Comparison of ENCODE assay signal across 17 mouse cellular contexts in the genomic region with DNA sequence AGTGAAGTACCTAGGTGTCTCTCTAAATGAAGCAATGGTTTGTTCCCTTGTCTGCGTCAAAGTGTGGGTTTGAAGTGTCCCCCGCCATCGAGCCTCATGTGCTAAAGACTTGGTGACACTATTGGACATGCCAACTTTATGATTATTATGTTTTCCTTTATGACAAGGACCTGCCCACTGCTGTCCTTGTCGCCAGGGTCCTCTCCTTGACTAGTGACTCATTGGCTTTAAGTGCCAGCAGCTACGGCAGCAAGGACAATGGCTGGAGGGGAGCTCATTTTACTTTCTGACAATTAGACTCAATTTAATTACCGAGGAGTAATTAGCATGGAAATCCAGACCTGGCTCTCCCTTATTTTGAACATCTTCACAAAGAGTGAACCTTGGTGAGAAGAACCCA.
"Had no signal": no experiment of that assay in that cellular context is flagged by ENCODE, and none has a peak within 500 bp of the region (broad histone marks: within the 10 kb centered on the region; RNA-seq: fewer than 3 reads in every experiment).

No protein-coding gene starts in this region.

- H3K27me3 ChIP-seq: midbrain, embryonic 13.5 days; neural tube, embryonic 13.5 days; neural tube, embryonic 15.5 days had no signal

- H3K4me3 ChIP-seq: midbrain, embryonic 10.5 days; midbrain, embryonic 13.5 days; myocyte; neural tube, embryonic 13.5 days; neural tube, embryonic 15.5 days had no signal

- H3K27ac ChIP-seq: midbrain, embryonic 10.5 days; midbrain, embryonic 13.5 days; neural tube, embryonic 13.5 days; neural tube, embryonic 15.5 days had no signal

- DNase-seq: lung, adult 18-20 months; lung, embryonic 14.5 days; lung, postnatal 10 days; lung, postnatal 4 days; retina, postnatal 1 day; right cerebral cortex, adult 18-20 months; right cerebral cortex, postnatal 25 days; right cerebral cortex, postnatal 4 days; spleen, adult 18-20 months; thymus, adult 18-20 months; thymus, postnatal 14 days; thymus, postnatal 36 days had no signal

- H3K36me3 ChIP-seq: midbrain, embryonic 10.5 days; midbrain, embryonic 13.5 days; neural tube, embryonic 13.5 days; neural tube, embryonic 15.5 days had no signal

- H3K4me1 ChIP-seq: neural tube, embryonic 13.5 days had no signal
